Mouse (Mus musculus): ENCODE results near the gene Ppard. TPM values are rescaled to one million over a fixed set of nuclear protein-coding genes. Genes with fewer than 3 reads are reported as not detected.

Gene Ppard
- 0.17 TPM for polyA plus RNA-seq (2014; fragmentation: Illumina TruSeq; extraction: RNeasy Lipid Tissue Mini Kit (QIAGEN cat#74804))

DNA sequence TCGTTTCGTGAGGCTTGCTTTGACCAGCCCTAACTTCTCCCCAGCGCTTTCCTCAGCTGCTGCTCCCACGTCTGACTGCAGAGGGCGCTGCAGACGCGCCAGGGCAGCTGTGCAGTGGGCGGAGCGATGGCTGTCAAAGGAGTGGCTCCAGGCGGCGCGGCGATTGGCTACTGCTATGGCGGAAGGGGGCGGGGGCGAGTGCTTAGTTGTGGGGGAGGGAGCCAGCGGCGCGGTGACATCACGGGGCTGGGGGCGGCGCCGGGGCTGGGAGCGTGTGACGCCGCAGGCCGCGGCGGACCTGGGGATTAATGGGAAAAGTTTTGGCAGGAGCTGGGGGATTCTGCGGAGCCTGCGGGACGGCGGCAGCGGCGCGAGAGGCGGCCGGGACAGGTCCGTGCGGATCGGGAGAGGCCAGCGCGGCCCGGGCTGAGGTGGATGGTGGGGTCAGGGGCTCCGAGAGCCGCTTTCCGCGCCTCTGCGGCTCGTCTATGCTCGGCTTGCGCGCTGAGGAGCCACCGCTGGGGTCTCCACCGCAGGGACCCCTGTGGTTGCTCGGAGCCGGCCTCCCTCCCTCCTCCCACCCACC, at the start of gene Ppard:
Ppard (plus strand) TSS at position 226 of the 586 bp plus-strand sequence.

GRCm38 (mm10) chr17:28207591-28208313, 24.7 kb upstream of the Ppard start, which contains the start of gene Def6:
Gene Def6 (plus strand): TSS chr17:28207778.

GRCm38 (mm10) chr17:28313212-28313879, 80.8 kb downstream of the Ppard start, which contains the start of gene Fance:
Gene Fance (plus strand): TSS chr17:28313519.

DNA sequence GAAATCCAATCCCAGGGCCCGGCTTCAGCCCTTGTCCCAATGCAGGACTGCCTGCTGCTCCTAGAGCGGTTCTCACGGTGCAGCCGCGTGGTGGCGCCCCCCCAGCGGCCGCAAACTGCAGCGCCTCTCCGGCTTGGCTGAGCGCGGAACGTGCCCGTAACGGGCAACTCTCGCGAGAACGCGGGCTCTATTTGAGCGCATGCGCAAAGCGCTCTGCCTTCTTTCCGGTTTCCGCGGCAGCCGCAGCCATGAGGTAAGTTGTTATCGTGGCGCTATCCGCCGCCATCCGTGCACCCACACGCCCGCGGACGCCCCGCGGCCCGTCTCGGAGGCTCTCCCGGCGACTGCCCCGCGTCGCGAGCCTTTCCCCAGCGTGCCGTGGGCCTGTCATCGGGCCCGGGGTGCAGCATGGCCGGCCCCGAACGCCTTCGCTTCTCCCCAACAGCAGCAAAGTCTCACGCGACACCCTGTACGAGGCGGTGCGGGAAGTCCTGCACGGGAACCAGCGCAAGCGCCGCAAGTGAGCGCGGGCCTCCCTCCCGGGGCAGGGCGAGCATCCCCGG, 95.9 kb downstream of the Ppard start, which contains the start of gene Rpl10a:
Rpl10a (plus strand) TSS at position 106 of the 563 bp plus-strand sequence.

DNA sequence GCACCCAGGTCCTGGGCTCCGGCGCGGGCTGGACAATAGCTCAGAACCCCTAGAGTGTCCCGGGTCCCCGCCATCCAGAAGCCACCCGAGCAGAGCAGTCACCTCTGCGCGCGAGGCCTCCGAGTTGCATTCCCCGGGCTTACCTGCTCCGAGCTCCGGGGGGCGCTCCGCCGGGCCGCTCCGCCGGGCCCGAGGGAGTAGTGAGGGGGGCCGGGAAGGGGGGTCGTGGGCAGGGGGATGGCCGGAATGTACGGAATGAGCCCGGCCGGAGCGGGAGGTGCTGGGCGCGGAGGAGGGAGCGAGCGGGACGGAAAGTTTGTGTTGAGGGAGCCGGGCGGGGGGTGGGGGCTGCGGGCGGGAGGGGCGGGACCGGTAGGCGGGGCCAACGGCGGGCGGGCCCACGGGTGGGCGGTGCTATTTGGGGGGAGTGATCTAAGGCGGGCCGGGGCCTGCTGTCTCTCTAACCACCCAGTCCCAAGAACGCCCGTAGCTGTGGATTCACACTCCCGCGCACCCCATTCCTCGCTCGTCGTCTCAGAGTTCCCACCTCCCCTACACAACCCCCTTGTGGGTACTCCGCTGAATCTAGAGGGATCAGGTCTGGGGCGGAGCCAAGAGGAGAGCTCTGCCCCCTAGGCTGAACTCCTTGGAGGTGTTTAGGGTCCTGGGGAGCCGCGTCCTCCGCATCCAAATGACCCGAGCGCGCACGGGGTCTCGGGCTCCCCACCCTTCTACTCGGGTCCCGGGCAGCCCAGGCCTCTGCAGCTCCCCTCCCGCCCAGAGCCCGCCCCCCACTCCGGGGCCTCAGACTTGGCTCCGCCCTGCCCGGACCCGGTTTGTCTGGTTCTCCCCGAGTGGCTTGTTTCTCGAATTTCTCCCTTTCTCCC, 118.2 kb downstream of the Ppard start, which contains the start of gene Tead3:
Tead3 (minus strand) TSS at position 352 of the 887 bp plus-strand sequence.

Other genes starting within 250 kb of the Ppard start
- not detected for gene Tcp11, start 152.1 kb upstream of the Ppard start, polyA plus RNA-seq (2014; fragmentation: Illumina TruSeq; extraction: RNeasy Lipid Tissue Mini Kit (QIAGEN cat#74804))
- 0.80 TPM for gene Scube3, start 90.6 kb upstream of the Ppard start, polyA plus RNA-seq (2014; fragmentation: Illumina TruSeq; extraction: RNeasy Lipid Tissue Mini Kit (QIAGEN cat#74804))
- 0.54 TPM for gene Zfp523, start 55.6 kb upstream of the Ppard start, polyA plus RNA-seq (2014; fragmentation: Illumina TruSeq; extraction: RNeasy Lipid Tissue Mini Kit (QIAGEN cat#74804))
- not detected for gene Def6, start 24.9 kb upstream of the Ppard start, polyA plus RNA-seq (2014; fragmentation: Illumina TruSeq; extraction: RNeasy Lipid Tissue Mini Kit (QIAGEN cat#74804))
- not detected for gene Fance, start 80.8 kb downstream of the Ppard start, polyA plus RNA-seq (2014; fragmentation: Illumina TruSeq; extraction: RNeasy Lipid Tissue Mini Kit (QIAGEN cat#74804))
- 174 TPM for gene Rpl10a, start 95.8 kb downstream of the Ppard start, polyA plus RNA-seq (2014; fragmentation: Illumina TruSeq; extraction: RNeasy Lipid Tissue Mini Kit (QIAGEN cat#74804))
- gene Tead3, start 118.1 kb downstream of the Ppard start, polyA plus RNA-seq (2014; fragmentation: Illumina TruSeq; extraction: RNeasy Lipid Tissue Mini Kit (QIAGEN cat#74804)): 0.57 TPM
- gene Tulp1, start 132.5 kb downstream of the Ppard start, polyA plus RNA-seq (2014; fragmentation: Illumina TruSeq; extraction: RNeasy Lipid Tissue Mini Kit (QIAGEN cat#74804)): not detected